Mouse (Mus musculus) ES-Bruce4 (cell line): ENCODE measurements around the gene Olfr1510.

Experiments
- CTCF ChIP-seq: IDR thresholded peaks from one replicate; pipeline ENCODE4 v1.8.1; 2011; ENCODE audit warnings: low read depth, low read length
- EP300 ChIP-seq: IDR thresholded peaks from 2 replicates; pipeline ENCODE4 v1.6.1; 2011; ENCODE audit warnings: low read depth, low read length; ENCODE audit not compliant: insufficient read depth
- POLR2A ChIP-seq: IDR thresholded peaks from one replicate; pipeline ENCODE4 v1.8.1; 2011; ENCODE audit warnings: low read length; ENCODE audit not compliant: insufficient read depth

DNA sequence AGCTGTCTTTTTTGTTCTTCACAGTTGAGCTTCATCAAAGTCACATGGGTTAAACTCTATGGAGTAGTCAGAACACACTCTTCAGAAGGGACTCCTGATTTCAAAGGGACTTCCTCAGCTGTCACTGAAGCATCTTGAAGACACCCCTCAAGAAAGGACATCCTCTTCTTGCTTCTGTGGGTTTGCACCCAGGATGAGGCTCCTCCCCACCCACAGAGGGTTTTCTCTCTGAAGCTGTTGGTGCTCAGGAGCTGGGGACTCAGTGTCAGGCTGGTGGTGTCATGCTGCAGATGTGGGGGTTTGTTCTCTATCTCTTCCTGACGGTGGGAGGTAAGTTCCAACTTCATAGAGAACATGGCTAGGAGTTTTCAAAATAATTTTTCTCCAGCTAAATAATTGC is 13.5 kb upstream of the Olfr1510 start:
- TF ChIP-seq POLR2A (no peak), CTCF (no peak), EP300 (no peak)
